Mouse (Mus musculus) thymus, adult 2 months (tissue): ENCODE results near the gene Cpne9.

ENCODE experiments used
- CTCF ChIP-seq: fragments of 200-500 bp; IDR thresholded peaks from 2 replicates; pipeline ENCODE4 v1.5.1; 2012; ENCODE audit warnings: mild to moderate bottlenecking, control low read depth, low read length, moderate library complexity, borderline replicate concordance; ENCODE audit not compliant: control insufficient read depth, poor library complexity, insufficient read depth; ENCODE audit errors: extremely low read depth
- POLR2A ChIP-seq: fragments of 200-500 bp; IDR thresholded peaks from 2 replicates; pipeline ENCODE4 v1.6.1; 2012; ENCODE audit warnings: mild to moderate bottlenecking, low read length, control low read depth, moderate library complexity; ENCODE audit not compliant: control insufficient read depth, poor library complexity, insufficient read depth; ENCODE audit errors: extremely low read depth

DNA sequence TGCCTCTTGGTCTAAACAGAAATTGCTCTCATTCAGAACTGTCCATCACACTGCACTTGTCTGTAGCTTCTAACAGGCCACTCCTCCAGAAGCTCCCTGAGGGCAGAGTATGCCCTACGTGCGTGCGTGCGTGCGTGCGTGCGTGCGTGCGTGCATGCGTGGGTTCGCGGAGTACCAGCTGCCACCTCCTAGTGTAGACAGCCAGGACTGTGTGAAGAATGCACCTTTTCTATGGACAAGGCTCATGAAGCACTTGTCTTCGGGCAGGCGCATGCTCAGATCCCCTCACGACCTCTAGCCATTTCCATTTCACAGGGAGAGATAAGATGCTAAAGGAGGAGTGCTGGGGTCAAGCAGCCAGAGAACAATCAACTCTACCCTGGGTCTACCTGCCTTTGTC lies 7.2 kb downstream of the Cpne9 start:
- no peak for TF ChIP-seq CTCF
- TF ChIP-seq POLR2A = no peak
